Mouse (Mus musculus): ENCODE results near the gene B430306N03Rik.

- no peak for TF ChIP-seq CTCF (IDR thresholded peaks at IDR 0.05; ENCODE audit: borderline replicate concordance, control insufficient read depth, extremely low read depth, insufficient read depth, low read length, poor library complexity)
- no peak for TF ChIP-seq POLR2A (IDR thresholded peaks at IDR 0.05; ENCODE audit: control insufficient read depth, extremely low read depth, insufficient read depth, low read length, poor library complexity)
Observed at GRCm38 (mm10) chr17:48345824-48346223, 29.9 kb downstream of the B430306N03Rik start.

All from thymus, adult 2 months (tissue).